Mouse (Mus musculus): ENCODE data around the gene Trib3.

DNA sequence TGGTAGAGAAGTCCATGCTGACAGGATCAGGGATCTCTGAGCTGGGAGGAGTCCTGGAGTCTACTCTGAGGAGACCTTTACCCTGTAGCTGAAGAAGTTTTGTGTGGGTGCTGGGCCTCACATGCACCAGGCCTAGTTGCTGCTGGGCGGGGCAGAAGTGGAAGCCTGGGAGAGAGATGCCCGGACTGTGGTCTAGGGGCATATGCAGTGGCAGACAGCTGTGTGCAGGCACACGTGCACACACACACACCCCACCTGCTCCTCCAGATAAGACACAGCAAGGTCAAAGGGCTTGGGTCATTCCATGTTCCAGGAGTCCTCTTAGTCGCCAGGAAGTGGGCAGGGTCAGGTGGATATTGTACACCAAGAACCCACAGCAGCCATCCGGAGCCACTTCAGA lies 15.8 kb upstream of the Trib3 start:
- no peak for TF ChIP-seq POLR2A (IDR thresholded peaks at IDR 0.05; ENCODE audit: extremely low read depth, insufficient read depth, low read length)
- TF ChIP-seq CTCF (IDR thresholded peaks at IDR 0.05; ENCODE audit: low read depth, low read length): no peak
